Mouse (Mus musculus): ENCODE measurements around the gene Ccdc80. TPM values are rescaled to one million over a fixed set of nuclear protein-coding genes. Genes with fewer than 3 reads are reported as not detected.

Gene Ccdc80
- polyA plus RNA-seq (2014; fragmentation: Illumina TruSeq; extraction: RNeasy Lipid Tissue Mini Kit (QIAGEN cat#74804); ENCODE audit: low replicate concordance), result 4.7 TPM

DNA sequence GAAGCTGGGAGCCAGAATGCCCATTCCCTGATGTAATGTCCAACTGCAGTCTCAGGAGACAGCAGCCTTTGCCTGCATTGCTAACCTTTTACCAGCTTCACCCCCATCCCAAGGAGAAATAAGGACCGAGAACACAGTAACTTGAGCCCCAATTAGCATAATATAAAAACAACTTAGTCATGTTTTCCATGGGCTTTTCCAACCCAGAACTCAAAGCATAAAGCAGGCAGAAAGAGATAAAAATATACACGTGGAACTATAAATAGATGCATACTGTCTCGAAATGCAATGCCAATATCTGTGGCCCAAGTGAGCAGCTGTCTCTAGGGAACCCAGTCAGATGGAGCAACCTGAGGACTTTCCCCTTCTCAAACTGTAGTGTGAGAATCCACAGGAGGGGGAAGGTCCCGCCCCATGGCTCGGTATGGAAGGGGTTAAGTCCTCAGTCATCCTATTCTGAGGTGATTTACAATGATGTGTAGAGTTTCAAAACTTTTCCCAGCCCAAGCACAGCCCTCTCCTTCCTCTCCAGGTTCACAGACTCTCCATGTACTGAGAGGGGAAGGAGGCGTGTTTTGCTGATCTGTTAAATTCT lies at the start of gene Ccdc80:
TSS of gene Ccdc80 (plus strand) at position 266 of the 595 bp plus-strand sequence.

GRCm38 (mm10) chr16:45158522-45159388 lies 65.6 kb downstream of the Ccdc80 start, which contains the start of the genes Slc35a5 and Atg3:
Gene Slc35a5, minus strand, starts transcription at chr16:45158706.
Gene Atg3, plus strand, starts transcription at chr16:45158785.

Other genes with a start within 250 kb of the Ccdc80 start
- 5.4 TPM for gene Cd200r2, start 226.3 kb upstream of the Ccdc80 start, polyA plus RNA-seq (2014; fragmentation: Illumina TruSeq; extraction: RNeasy Lipid Tissue Mini Kit (QIAGEN cat#74804); ENCODE audit: low replicate concordance)
- 0.19 TPM for gene Cd200r3, start 149.7 kb upstream of the Ccdc80 start, polyA plus RNA-seq (2014; fragmentation: Illumina TruSeq; extraction: RNeasy Lipid Tissue Mini Kit (QIAGEN cat#74804); ENCODE audit: low replicate concordance)
- gene Slc35a5, start 65.3 kb downstream of the Ccdc80 start, polyA plus RNA-seq (2014; fragmentation: Illumina TruSeq; extraction: RNeasy Lipid Tissue Mini Kit (QIAGEN cat#74804); ENCODE audit: low replicate concordance), result 79.5 TPM
- 153 TPM for gene Atg3, start 65.4 kb downstream of the Ccdc80 start, polyA plus RNA-seq (2014; fragmentation: Illumina TruSeq; extraction: RNeasy Lipid Tissue Mini Kit (QIAGEN cat#74804); ENCODE audit: low replicate concordance)
- 11.1 TPM for gene Btla, start 130.9 kb downstream of the Ccdc80 start, polyA plus RNA-seq (2014; fragmentation: Illumina TruSeq; extraction: RNeasy Lipid Tissue Mini Kit (QIAGEN cat#74804); ENCODE audit: low replicate concordance)

All from small intestine, adult 10 weeks (tissue).